Mouse (Mus musculus) duodenum, adult 2 months (tissue): ENCODE results near the gene Gm27179. TPM values are rescaled to one million over a fixed set of nuclear protein-coding genes. Genes with fewer than 3 reads are reported as not detected.

ENCODE experiments used
- polyA plus RNA-seq: library from polyadenylated mRNA; depleted of rRNA; stranded (reverse); fragments of >200 nt; gene quantifications from 2 replicates; pipeline ENCODE4 v1.2.3, GENCODE M21; 2012; ENCODE audit warnings: low replicate concordance; rRNA removed

Gm27179 gene
- 0.09 and 0.40 TPM in 2 replicates for polyA plus RNA-seq

GRCm38 (mm10) chr14:69512449-69512848 lies at the start of gene Gm27179:
Gm27179 (minus strand) TSS chr14:69512549.

GRCm38 (mm10) chr14:69555110-69555831 lies 42.9 kb upstream of the Gm27179 start, which contains the start of gene Entpd4b:
Entpd4b (plus strand) TSS chr14:69555424.

GRCm38 (mm10) chr14:69503174-69503573 lies 9.2 kb downstream of the Gm27179 start, which contains the start of gene Gm16867:
Gm16867 (minus strand) TSS chr14:69503362.

Other genes with a start within 250 kb of the Gm27179 start
- 0.02 TPM in 1 of 2 replicates, not detected in the other for gene Synb, start 218.2 kb downstream of the Gm27179 start, polyA plus RNA-seq
- gene Gm16867, start 9.2 kb downstream of the Gm27179 start, polyA plus RNA-seq, result 31.0 and 53.5 TPM in 2 replicates
- 7.3 and 18.7 TPM in 2 replicates for gene Entpd4b, start 42.9 kb upstream of the Gm27179 start, polyA plus RNA-seq